Mouse (Mus musculus): Measurements from ENCODE around the gene Alg12. TPM values are rescaled to one million over a fixed set of nuclear protein-coding genes. Genes with fewer than 3 reads are reported as not detected.
"Not testable (repeated sequence)": the region's sequence is repeated elsewhere in the genome, so short reads cannot be mapped to it uniquely, and the experiment has no call there.

Gene Alg12
- total RNA-seq, 2 experiments from 2014 or later, result 8.9 to 10.1 TPM

GRCm38 (mm10) chr15:88836571-88836970 is 17.5 kb upstream of the Alg12 start:
- DNase-seq, result no peak
- intact Hi-C loops (cut with DNase I), result no loop called here

GRCm38 (mm10) chr15:88836031-88836430 is 16.9 kb upstream of the Alg12 start:
- intact Hi-C loops (cut with DNase I), result no loop called here
- DNase-seq, result no peak

- intact Hi-C loops (cut with DNase I), result no loop called here
- no peak for DNase-seq
These were observed 13.4 kb upstream of the Alg12 start for GRCm38 (mm10) chr15:88832536-88832935.

GRCm38 (mm10) chr15:88831482-88831881 is 12.4 kb upstream of the Alg12 start:
- DNase-seq, result peak; percentile 74 to 79
- intact Hi-C loops (cut with DNase I), result no loop called here

- intact Hi-C loops (cut with DNase I), result no loop called here
- DNase-seq, result no peak
These were observed 11.6 kb upstream of the Alg12 start for GRCm38 (mm10) chr15:88830696-88831095.

- intact Hi-C loops (cut with DNase I), result loop anchor here (5.0 kb wide), 1 partner anchor 382 kb away; the partner anchor contains the start of gene Ppp6r2
- DNase-seq, result no peak
These were observed 10.8 kb upstream of the Alg12 start for GRCm38 (mm10) chr15:88829791-88830440.

GRCm38 (mm10) chr15:88828800-88829705 is 9.9 kb upstream of the Alg12 start:
- intact Hi-C loops (cut with DNase I), result loop anchor here (1.0 to 5.0 kb wide), 3 partner anchors 47 to 383 kb away; partner anchors contain the start of gene Ppp6r2
- DNase-seq, result peak; percentile 95 to 97

- DNase-seq, result peak; percentile 74 to 78
- intact Hi-C loops (cut with DNase I), result loop anchor here (1.0 to 5.0 kb wide), 3 partner anchors 48 to 384 kb away; partner anchors contain the start of gene Ppp6r2
These were observed 9.1 kb upstream of the Alg12 start for GRCm38 (mm10) chr15:88827991-88828799.

GRCm38 (mm10) chr15:88827466-88827865 is 8.3 kb upstream of the Alg12 start:
- intact Hi-C loops (cut with DNase I), result loop anchor here (5.0 kb wide), 1 partner anchor 385 kb away; the partner anchor contains the start of gene Ppp6r2

GRCm38 (mm10) chr15:88823376-88823775 is 4.3 kb upstream of the Alg12 start:
- intact Hi-C loops (cut with DNase I), result no loop called here
- DNase-seq, result no peak

More at GRCm38 (mm10) chr15:88827466-88827865, 8.3 kb upstream of the Alg12 start:
- DNase-seq, result no peak

GRCm38 (mm10) chr15:88822513-88822912 is 3.4 kb upstream of the Alg12 start:
- no peak for DNase-seq
- intact Hi-C loops (cut with DNase I), result no loop called here

- no peak for DNase-seq
- intact Hi-C loops (cut with DNase I), result no loop called here
These were observed 2.3 kb upstream of the Alg12 start for GRCm38 (mm10) chr15:88821403-88821802.

- intact Hi-C loops (cut with DNase I), result loop anchor here (2.0 to 5.0 kb wide), 3 partner anchors 68 to 259 kb away; partner anchors contain the start of genes Brd1 and Zbed4
- no peak for DNase-seq
These were observed 787 bp upstream of the Alg12 start for GRCm38 (mm10) chr15:88819906-88820303.

- intact Hi-C loops (cut with DNase I), result loop anchor here (5.0 kb wide), 2 partner anchors 63 to 83 kb away; partner anchors contain the start of genes Brd1 and Zbed4
- DNase-seq, result no peak
These were observed 3.9 kb downstream of the Alg12 start for GRCm38 (mm10) chr15:88815196-88815700.

GRCm38 (mm10) chr15:88814411-88815047 is 4.6 kb downstream of the Alg12 start:
- DNase-seq, result no peak
- intact Hi-C loops (cut with DNase I), result loop anchor here (5.0 kb wide), 2 partner anchors 62 to 82 kb away; partner anchors contain the start of genes Brd1 and Zbed4

- DNase-seq; intact Hi-C loops (cut with DNase I): not testable (repeated sequence)
These were observed 5.2 kb downstream of the Alg12 start for GRCm38 (mm10) chr15:88813873-88814272.

- intact Hi-C loops (cut with DNase I), result no loop called here
- DNase-seq, result no peak
These were observed 5.9 kb downstream of the Alg12 start for GRCm38 (mm10) chr15:88813262-88813661.

- intact Hi-C loops (cut with DNase I), result no loop called here
- DNase-seq, result no peak
These were observed 8.7 kb downstream of the Alg12 start for GRCm38 (mm10) chr15:88810369-88810768.

GRCm38 (mm10) chr15:88808121-88808520 is 11.0 kb downstream of the Alg12 start:
- DNase-seq, result no peak
- intact Hi-C loops (cut with DNase I), result no loop called here

- intact Hi-C loops (cut with DNase I), result no loop called here
- DNase-seq, result no peak
These were observed 16.8 kb downstream of the Alg12 start for GRCm38 (mm10) chr15:88802348-88802747.
